Mouse (Mus musculus): ENCODE measurements around the gene Zfand6. TPM values are rescaled to one million over a fixed set of nuclear protein-coding genes. Genes with fewer than 3 reads are reported as not detected.

The Zfand6 gene
- polyA plus RNA-seq, 1 experiment from 2014 or later = 163 TPM

Other genes with a start within 250 kb of the Zfand6 start
- 1.2 and 1.4 TPM in 2 replicates for gene Gm2115, start 161.0 kb downstream of the Zfand6 start, polyA plus RNA-seq (2015; fragmentation: Nextera tagmentation; extraction: Ambion mirVana)
- gene Fah, start 83.2 kb downstream of the Zfand6 start, polyA plus RNA-seq (2015; fragmentation: Nextera tagmentation; extraction: Ambion mirVana) = 17.3 and 17.7 TPM in 2 replicates
- not detected in 2 replicates for gene Olfr291, start 163.6 kb upstream of the Zfand6 start, polyA plus RNA-seq (2015; fragmentation: Nextera tagmentation; extraction: Ambion mirVana)